Mouse (Mus musculus) limb, embryonic 11.5 days (tissue): ENCODE results near the gene Vstm5. TPM values are rescaled to one million over a fixed set of nuclear protein-coding genes. Genes with fewer than 3 reads are reported as not detected.

Source experiments
- ATAC-seq: fragments of 200-750 bp; cut with Nextera tagmentation; 2 replicates; pipeline ENCODE4 v1.8.0; 2017; ENCODE audit warnings: low read depth; ENCODE audit not compliant: insufficient number of reproducible peaks, low FRiP score, low TSS enrichment
- DNase-seq: peaks from one replicate; pipeline ENCODE4 v3.0.0-alpha.2; 2015; ENCODE audit warnings: low spot score
- H3K27ac ChIP-seq: fragments of 300-500 bp; sonication (generic); replicated peaks from 2 replicates; pipeline ENCODE4 v1.5.1; 2014; ENCODE audit warnings: low read depth, mild to moderate bottlenecking, low read length
- H3K27me3 ChIP-seq: fragments of 300-500 bp; sonication (generic); 2 replicates; pipeline ENCODE4 v1.6.1; 2014; ENCODE audit warnings: mild to moderate bottlenecking, low read length, mixed read lengths; ENCODE audit not compliant: control insufficient read depth, insufficient read depth
- H3K36me3 ChIP-seq: fragments of 300-500 bp; sonication (generic); 2 replicates; pipeline ENCODE4 v1.6.1; 2014; ENCODE audit warnings: mild to moderate bottlenecking, low read length, moderate library complexity, mixed read lengths; ENCODE audit not compliant: control insufficient read depth, insufficient read depth
- H3K4me1 ChIP-seq: fragments of 300-500 bp; sonication (generic); 2 replicates; pipeline ENCODE4 v1.6.1; 2014; ENCODE audit warnings: low read length, mixed read lengths; ENCODE audit not compliant: control insufficient read depth, insufficient read depth
- H3K4me2 ChIP-seq: fragments of 300-500 bp; sonication (generic); 2 replicates; pipeline ENCODE4 v1.6.1; 2014; ENCODE audit warnings: low read depth, mild to moderate bottlenecking, moderate library complexity; ENCODE audit not compliant: severe bottlenecking
- H3K4me3 ChIP-seq: fragments of 300-500 bp; sonication (generic); 2 replicates; pipeline ENCODE4 v1.5.1; 2014; ENCODE audit warnings: low read depth, low read length
- H3K9ac ChIP-seq: fragments of 300-500 bp; sonication (generic); 2 replicates; pipeline ENCODE4 v1.6.1; 2014; ENCODE audit warnings: mild to moderate bottlenecking, low read length
- H3K9me3 ChIP-seq: fragments of 300-500 bp; sonication (generic); 2 replicates; pipeline ENCODE4 v1.6.1; 2016; ENCODE audit warnings: low read length; ENCODE audit not compliant: control insufficient read depth
- WGBS: fragments of 180-500 bp; shearing (Covaris S2); extraction: QIAGEN DNeasy Blood & Tissue Kit; methylation state at CpG from one replicate; pipeline ENCODE4 v1.1.7; 2014; 5-methylcytosine and 5-hydroxymethylcytosine counted together
- polyA plus RNA-seq: library from polyadenylated mRNA; unstranded; fragments of >200 nt; fragmentation: Nextera tagmentation; extraction: Ambion mirVana; gene quantifications from 2 replicates; pipeline ENCODE4 v1.2.1, GENCODE M21; 2014

The Vstm5 gene
- polyA plus RNA-seq, 1 experiment from 2014 or later: 1.5 TPM

- H3K4me1 ChIP-seq: peaks cover 9% of the 10 kb centered on the region
- no peaks in the 10 kb centered on the region for H3K9me3 ChIP-seq
- peaks cover 17% of the 10 kb centered on the region for H3K36me3 ChIP-seq
- no peak for ATAC-seq
- H3K27ac ChIP-seq: no peak overlapping the region
- 9% methylated on average over 6 of the region's 6 CpGs for WGBS
- H3K9ac ChIP-seq: peak overlapping the region; percentile 98
- DNase-seq: peak; percentile 23
- peak overlapping the region; percentile 75 for H3K4me3 ChIP-seq
- no peaks in the 10 kb centered on the region for H3K27me3 ChIP-seq
- H3K4me2 ChIP-seq: peak overlapping the region; percentile 68
Measured at GRCm38 (mm10) chr9:15307257-15307656, 68.4 kb downstream of the Vstm5 start.

GRCm38 (mm10) chr9:15308254-15308653, 69.4 kb downstream of the Vstm5 start:
- Histone ChIP-seq H3K9me3 (no peaks in the 10 kb centered on the region), H3K9ac (no peak overlapping the region), H3K27me3 (no peaks in the 10 kb centered on the region), H3K4me3 (no peak overlapping the region), H3K27ac (no peak overlapping the region), H3K4me1 (peaks cover 9% of the 10 kb centered on the region), H3K36me3 (peaks cover 20% of the 10 kb centered on the region), H3K4me2 (peak overlapping the region; percentile 68; the same call in 1 of the 2 replicates)
- DNase-seq (no peak), ATAC-seq (no peak)
- 66% methylated on average over 2 of the region's 2 CpGs for WGBS

Other genes starting within 250 kb of the Vstm5 start
- gene Panx1, start 193.6 kb upstream of the Vstm5 start, polyA plus RNA-seq: 78.4 and 79.6 TPM in 2 replicates
- not detected in 2 replicates for gene Hephl1, start 126.9 kb upstream of the Vstm5 start, polyA plus RNA-seq
- 42.1 and 46.6 TPM in 2 replicates for gene Med17, start 40.9 kb downstream of the Vstm5 start, polyA plus RNA-seq
- 80.5 and 82.7 TPM in 2 replicates for gene Taf1d, start 67.2 kb downstream of the Vstm5 start, polyA plus RNA-seq
- gene 4931406C07Rik, start 67.4 kb downstream of the Vstm5 start, polyA plus RNA-seq: 6.6 and 7.5 TPM in 2 replicates
- 24.5 and 27.4 TPM in 2 replicates for gene Cep295, start 118.7 kb downstream of the Vstm5 start, polyA plus RNA-seq